Mouse (Mus musculus) forebrain, postnatal 0 days (tissue): ENCODE data around the gene Kif6. TPM values are rescaled to one million over a fixed set of nuclear protein-coding genes. Genes with fewer than 3 reads are reported as not detected.

Experiments used
- ATAC-seq: fragments of 200-750 bp; cut with Nextera tagmentation; 2 replicates; pipeline ENCODE4 v1.8.0; 2017; ENCODE audit warnings: mild to moderate bottlenecking, moderate library complexity
- DNase-seq: peaks from one replicate; pipeline ENCODE4 v3.0.0-alpha.2; 2015
- H3K27ac ChIP-seq: fragments of 300-500 bp; sonication (generic); 2 replicates; pipeline ENCODE4 v1.5.1; 2014; ENCODE audit warnings: low read depth, mild to moderate bottlenecking, antibody characterized with exemption, low read length, moderate library complexity, mixed read lengths
- H3K27me3 ChIP-seq: fragments of 300-500 bp; sonication (generic); 2 replicates; pipeline ENCODE4 v1.6.1; 2014; ENCODE audit warnings: mild to moderate bottlenecking, low read length, mixed read lengths; ENCODE audit not compliant: insufficient read depth
- H3K36me3 ChIP-seq: fragments of 300-500 bp; sonication (generic); 2 replicates; pipeline ENCODE4 v1.6.1; 2014; ENCODE audit warnings: mild to moderate bottlenecking, moderate library complexity; ENCODE audit not compliant: insufficient read depth
- H3K4me1 ChIP-seq: fragments of 300-500 bp; sonication (generic); 2 replicates; pipeline ENCODE4 v1.6.1; 2014; ENCODE audit warnings: antibody characterized with exemption; ENCODE audit not compliant: insufficient read depth
- H3K4me2 ChIP-seq: fragments of 300-500 bp; sonication (generic); 2 replicates; pipeline ENCODE4 v1.6.1; 2014; ENCODE audit warnings: low read depth, mild to moderate bottlenecking, moderate library complexity
- H3K4me3 ChIP-seq: fragments of 300-500 bp; sonication (generic); 2 replicates; pipeline ENCODE4 v1.5.1; 2014; ENCODE audit warnings: low read depth, low read length, mixed read lengths
- H3K9ac ChIP-seq: fragments of 300-500 bp; sonication (generic); 2 replicates; pipeline ENCODE4 v1.6.1; 2014; ENCODE audit warnings: mild to moderate bottlenecking
- H3K9me3 ChIP-seq: fragments of 300-500 bp; sonication (generic); 2 replicates; pipeline ENCODE4 v1.6.1; 2016; ENCODE audit warnings: low read length
- CTCF ChIP-seq: sonication (generic); IDR thresholded peaks from 2 replicates; pipeline ENCODE4 v1.5.1; 2016; ENCODE audit warnings: antibody characterized with exemption, control low read depth, low read depth
- WGBS: fragments of 180-500 bp; shearing (Covaris S2); extraction: QIAGEN DNeasy Blood & Tissue Kit; methylation state at CpG from one replicate; pipeline ENCODE4 v1.1.7; 2014; 5-methylcytosine and 5-hydroxymethylcytosine counted together
- polyA plus RNA-seq: library from polyadenylated mRNA; unstranded; fragments of >200 nt; fragmentation: Nextera tagmentation; extraction: Ambion mirVana; gene quantifications from 2 replicates; pipeline ENCODE4 v1.2.1, GENCODE M21; 2015
- total RNA-seq: library from RNA; depleted of rRNA; stranded (reverse); fragments of >200 nt; gene quantifications from 2 replicates; pipeline ENCODE4 v1.2.3, GENCODE M21; 2014

The Kif6 gene
- total and polyA plus RNA-seq, 2 experiments from 2014 or later = 2.0 to 7.4 TPM

- TF ChIP-seq CTCF = no peak
- H3K27me3 ChIP-seq = no peaks in the 10 kb centered on the region
- ATAC-seq = no peak
Measured at GRCm38 (mm10) chr17:49642336-49642735, 27.4 kb downstream of the Kif6 start.

DNA sequence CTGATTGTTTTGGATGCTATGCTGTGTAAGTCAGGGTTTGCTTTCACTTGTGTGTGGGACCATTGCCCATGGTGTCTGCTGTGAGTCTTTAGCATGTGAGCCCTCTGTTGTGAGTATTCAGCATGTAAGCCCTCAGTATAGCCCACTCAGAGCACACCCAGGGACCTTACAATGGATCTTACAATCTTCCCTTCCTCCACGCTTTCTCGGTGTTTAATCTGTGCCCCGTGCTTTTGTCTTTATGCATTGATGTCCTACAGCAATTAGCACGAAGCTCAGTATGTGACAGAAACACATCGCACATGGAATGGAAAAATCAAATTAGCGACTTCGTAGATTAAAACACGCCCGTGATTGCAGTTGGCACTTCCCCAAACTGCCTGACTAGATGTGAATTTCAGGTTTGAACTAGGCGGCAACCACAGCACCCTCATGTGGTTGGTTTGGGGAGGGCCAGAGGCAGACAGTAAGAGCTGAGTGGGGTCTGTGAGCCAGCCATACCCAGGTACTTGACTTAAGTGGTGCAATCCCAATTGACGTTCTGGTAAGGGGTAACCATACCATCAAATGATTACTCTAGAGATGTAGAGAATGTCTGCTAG, 28.1 kb downstream of the Kif6 start:
- Histone ChIP-seq H3K9ac (no peak overlapping the region), H3K4me1 (no peaks in the 10 kb centered on the region), H3K27me3 (no peaks in the 10 kb centered on the region), H3K36me3 (no peaks in the 10 kb centered on the region), H3K9me3 (no peaks in the 10 kb centered on the region), H3K27ac (no peak overlapping the region), H3K4me2 (no peak overlapping the region), H3K4me3 (no peak overlapping the region)
- WGBS = 44% methylated on average over 11 of the region's 11 CpGs
- DNase-seq (peak; percentile 76), ATAC-seq (peak; percentile 63)
- peak; percentile 49 for TF ChIP-seq CTCF

More at GRCm38 (mm10) chr17:49642336-49642735, 27.4 kb downstream of the Kif6 start:
- 96% methylated on average over 8 of the region's 8 CpGs for WGBS
- no peak for DNase-seq
- Histone ChIP-seq H3K4me3 (no peak overlapping the region), H3K4me1 (no peaks in the 10 kb centered on the region), H3K9ac (no peak overlapping the region), H3K9me3 (no peaks in the 10 kb centered on the region), H3K27ac (no peak overlapping the region), H3K4me2 (no peak overlapping the region), H3K36me3 (no peaks in the 10 kb centered on the region)

- Histone ChIP-seq H3K9me3 (no peaks in the 10 kb centered on the region), H3K4me2 (no peak overlapping the region), H3K4me1 (no peaks in the 10 kb centered on the region), H3K27ac (no peak overlapping the region), H3K36me3 (no peaks in the 10 kb centered on the region), H3K9ac (no peak overlapping the region), H3K4me3 (no peak overlapping the region), H3K27me3 (no peaks in the 10 kb centered on the region)
- ATAC-seq (no peak), DNase-seq (no peak)
- WGBS = 92% methylated on average over 5 of the region's 5 CpGs
- no peak for TF ChIP-seq CTCF
Measured at GRCm38 (mm10) chr17:49646267-49646666, 31.3 kb downstream of the Kif6 start.

DNA sequence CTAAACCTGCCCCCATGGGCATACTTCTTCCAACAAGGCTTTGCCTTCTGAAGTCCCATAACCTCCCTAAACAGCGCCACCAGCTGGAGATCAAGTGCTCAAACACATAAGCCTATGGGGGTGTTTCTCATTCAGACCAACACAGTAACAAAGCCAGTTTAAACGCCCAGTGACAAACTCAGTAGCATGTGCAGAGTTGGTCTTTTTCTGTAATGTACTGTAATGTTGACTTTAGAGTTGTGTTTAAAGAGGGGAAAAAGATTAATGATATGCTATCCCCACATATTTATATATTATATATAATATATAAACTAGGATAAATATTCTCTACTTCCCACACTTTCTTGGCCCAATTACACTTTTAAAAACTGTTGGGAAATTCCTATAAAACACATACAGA, 34.0 kb downstream of the Kif6 start:
- no peak for DNase-seq
- no peak for TF ChIP-seq CTCF
- Histone ChIP-seq H3K36me3 (no peaks in the 10 kb centered on the region), H3K4me1 (no peaks in the 10 kb centered on the region), H3K4me3 (no peak overlapping the region), H3K9me3 (no peaks in the 10 kb centered on the region), H3K4me2 (no peak overlapping the region), H3K27ac (no peak overlapping the region), H3K9ac (no peak overlapping the region), H3K27me3 (no peaks in the 10 kb centered on the region)
- WGBS = 78% methylated on average over 2 of the region's 2 CpGs
- no peak for ATAC-seq

GRCm38 (mm10) chr17:49649394-49649793, 34.5 kb downstream of the Kif6 start:
- ATAC-seq (no peak), DNase-seq (no peak)
- Histone ChIP-seq H3K4me1 (no peaks in the 10 kb centered on the region), H3K9me3 (no peaks in the 10 kb centered on the region), H3K9ac (no peak overlapping the region), H3K36me3 (no peaks in the 10 kb centered on the region), H3K27me3 (no peaks in the 10 kb centered on the region), H3K4me3 (no peak overlapping the region), H3K27ac (no peak overlapping the region), H3K4me2 (no peak overlapping the region)
- TF ChIP-seq CTCF = no peak
- WGBS = 93% methylated on average over 7 of the region's 7 CpGs

DNA sequence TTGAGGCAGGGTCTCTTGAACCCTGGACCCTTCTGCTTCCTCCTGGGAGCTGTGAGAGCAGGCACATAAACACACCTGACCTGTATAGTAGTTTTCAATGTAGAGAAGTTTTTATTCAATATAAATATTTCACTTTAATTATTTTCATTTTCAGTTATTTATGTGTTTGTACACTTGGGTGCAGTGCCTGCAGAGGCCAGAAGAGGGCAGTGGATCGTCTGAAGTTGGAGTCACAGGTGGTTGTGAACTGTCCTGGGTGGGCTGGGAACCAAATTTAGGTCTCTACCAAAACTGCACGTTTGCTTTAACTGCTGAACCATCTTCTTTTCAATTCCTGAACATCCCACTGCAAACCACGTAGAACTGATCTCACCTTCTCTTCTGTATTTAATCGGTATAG, 35.4 kb downstream of the Kif6 start:
- Histone ChIP-seq H3K4me3 (no peak overlapping the region), H3K9ac (no peak overlapping the region), H3K36me3 (no peaks in the 10 kb centered on the region), H3K27ac (no peak overlapping the region), H3K27me3 (no peaks in the 10 kb centered on the region), H3K4me2 (no peak overlapping the region), H3K9me3 (no peaks in the 10 kb centered on the region), H3K4me1 (no peaks in the 10 kb centered on the region)
- ATAC-seq = no peak
- DNase-seq = no peak
- WGBS = 90% methylated on average over 4 of the region's 4 CpGs
- 0 out of 2 replicates have a peak, but pooled peaks have one; percentile 29 for TF ChIP-seq CTCF

DNA sequence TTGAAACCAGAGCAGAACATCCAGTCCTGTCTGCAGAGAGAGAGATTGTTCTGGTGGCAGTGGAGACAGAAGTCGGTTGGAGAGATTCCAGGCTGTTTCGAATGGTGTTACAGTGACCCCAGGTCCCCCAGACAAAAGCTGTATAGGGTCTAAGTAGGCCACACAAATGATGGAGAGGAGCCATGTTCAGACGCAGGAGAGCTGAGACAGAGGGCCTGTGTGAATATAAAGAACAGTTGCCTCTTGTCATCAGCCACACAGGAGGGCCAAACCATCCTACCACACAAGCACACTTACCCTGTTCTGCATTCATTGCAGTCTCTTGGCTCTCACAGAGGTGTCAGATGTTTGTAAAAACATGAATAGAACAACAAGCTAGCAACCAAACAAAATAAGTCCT, 37.4 kb downstream of the Kif6 start:
- no peak overlapping the region for H3K27ac ChIP-seq
- TF ChIP-seq CTCF = no peak
- no peak overlapping the region for H3K4me2 ChIP-seq
- peak; percentile 42 for DNase-seq
- peak; percentile 86 for ATAC-seq
- 21% methylated on average over 3 of the region's 3 CpGs for WGBS
- H3K4me1 ChIP-seq = no peaks in the 10 kb centered on the region
- no peaks in the 10 kb centered on the region for H3K9me3 ChIP-seq
- no peaks in the 10 kb centered on the region for H3K36me3 ChIP-seq
- H3K27me3 ChIP-seq = no peaks in the 10 kb centered on the region
- H3K4me3 ChIP-seq = no peak overlapping the region
- H3K9ac ChIP-seq = no peak overlapping the region
